Mouse (Mus musculus): Measurements from ENCODE around the gene Smarcb1. TPM values are rescaled to one million over a fixed set of nuclear protein-coding genes. Genes with fewer than 3 reads are reported as not detected.

Gene Smarcb1
- polyA plus RNA-seq, 1 experiment from 2014 or later = 283 TPM

- DNase-seq (no peak), ATAC-seq (ENCODE audit: low FRiP score, low TSS enrichment) (no peak)
- 0 out of 2 replicates have a peak, but pooled peaks cover 5% of the 10 kb centered on the region for H3K4me1 ChIP-seq (ENCODE audit: control insufficient read depth, insufficient read depth, low read length)
- no peaks in the 10 kb centered on the region for H3K36me3 ChIP-seq (ENCODE audit: control insufficient read depth, insufficient read depth, low read length)
- H3K9me3 ChIP-seq (ENCODE audit: control insufficient read depth, low read length) = no peaks in the 10 kb centered on the region
- 24% methylated on average over 3 of the region's 3 CpGs for WGBS
- H3K4me3 ChIP-seq (replicated peaks; ENCODE audit: low read depth, low read length) = no peak overlapping the region
- H3K27me3 ChIP-seq (ENCODE audit: control insufficient read depth, insufficient read depth, low read length) = no peaks in the 10 kb centered on the region
- H3K9ac ChIP-seq (replicated peaks; ENCODE audit: low read length) = no peak overlapping the region
- H3K27ac ChIP-seq (replicated peaks; ENCODE audit: low read depth, low read length) = no peak overlapping the region
- no peak overlapping the region for H3K4me2 ChIP-seq (ENCODE audit: low read length)
Measured at GRCm38 (mm10) chr10:75848382-75848781, 73.0 kb downstream of the Smarcb1 start.

Other genes starting within 250 kb of the Smarcb1 start
- 47.2 and 54.5 TPM in 2 replicates for gene Cabin1, start 157.3 kb downstream of the Smarcb1 start, polyA plus RNA-seq (2014; fragmentation: Nextera tagmentation; extraction: Ambion mirVana)
- gene Ddt, start 148.2 kb downstream of the Smarcb1 start, polyA plus RNA-seq (2014; fragmentation: Nextera tagmentation; extraction: Ambion mirVana) = 75.9 and 94.5 TPM in 2 replicates
- not detected in 2 replicates for gene Gm20441, start 140.7 kb downstream of the Smarcb1 start, polyA plus RNA-seq (2014; fragmentation: Nextera tagmentation; extraction: Ambion mirVana)
- 0.23 and 1.1 TPM in 2 replicates for gene Gstt3, start 140.2 kb downstream of the Smarcb1 start, polyA plus RNA-seq (2014; fragmentation: Nextera tagmentation; extraction: Ambion mirVana)
- 9.8 and 12.4 TPM in 2 replicates for gene Gstt1, start 123.0 kb downstream of the Smarcb1 start, polyA plus RNA-seq (2014; fragmentation: Nextera tagmentation; extraction: Ambion mirVana)
- gene Gstt4, start 99.1 kb downstream of the Smarcb1 start, polyA plus RNA-seq (2014; fragmentation: Nextera tagmentation; extraction: Ambion mirVana) = not detected in 2 replicates
- gene Gstt2, start 84.2 kb downstream of the Smarcb1 start, polyA plus RNA-seq (2014; fragmentation: Nextera tagmentation; extraction: Ambion mirVana) = 3.8 and 4.3 TPM in 2 replicates
- gene Mif, start 61.4 kb downstream of the Smarcb1 start, polyA plus RNA-seq (2014; fragmentation: Nextera tagmentation; extraction: Ambion mirVana) = 1,381 and 1,864 TPM in 2 replicates
- gene Derl3, start 28.2 kb downstream of the Smarcb1 start, polyA plus RNA-seq (2014; fragmentation: Nextera tagmentation; extraction: Ambion mirVana) = 1.2 TPM in 2 replicates
- 44.2 and 76.8 TPM in 2 replicates for gene Chchd10, start 11.5 kb upstream of the Smarcb1 start, polyA plus RNA-seq (2014; fragmentation: Nextera tagmentation; extraction: Ambion mirVana)
- 13.3 and 16.5 TPM in 2 replicates for gene Mmp11, start 14.9 kb upstream of the Smarcb1 start, polyA plus RNA-seq (2014; fragmentation: Nextera tagmentation; extraction: Ambion mirVana)
- 0.22 and 0.53 TPM in 2 replicates for gene Gm867, start 19.1 kb upstream of the Smarcb1 start, polyA plus RNA-seq (2014; fragmentation: Nextera tagmentation; extraction: Ambion mirVana)
- not detected in 2 replicates for gene Vpreb3, start 21.4 kb upstream of the Smarcb1 start, polyA plus RNA-seq (2014; fragmentation: Nextera tagmentation; extraction: Ambion mirVana)
- gene Gm5134, start 32.9 kb upstream of the Smarcb1 start, polyA plus RNA-seq (2014; fragmentation: Nextera tagmentation; extraction: Ambion mirVana) = not detected in 2 replicates
- gene Zfp280b, start 111.0 kb upstream of the Smarcb1 start, polyA plus RNA-seq (2014; fragmentation: Nextera tagmentation; extraction: Ambion mirVana) = 11.9 and 14.6 TPM in 2 replicates
- not detected in 2 replicates for gene Slc5a4b, start 189.3 kb upstream of the Smarcb1 start, polyA plus RNA-seq (2014; fragmentation: Nextera tagmentation; extraction: Ambion mirVana)
- gene Slc5a4a, start 225.8 kb upstream of the Smarcb1 start, polyA plus RNA-seq (2014; fragmentation: Nextera tagmentation; extraction: Ambion mirVana) = 0.13 TPM in 1 of 2 replicates, not detected in the other